Mouse (Mus musculus) CD4-positive helper T cell, adult 2 months (primary cell): ENCODE measurements at regions not wholly inside any gene's neighbourhood (a gene's known extent, or its start where the extent isn't known, plus 50 kb on each side); places are given as distances from the start of the nearest gene placed in this dataset.

Source experiments
- DNase-seq: peaks from one replicate; pipeline ENCODE4 v3.0.0-alpha.2; 2012; ENCODE audit warnings: low read depth, missing footprints, low spot score

- DNase-seq, result peak; percentile 60
These were observed 222.6 kb downstream of the Wdr11 start for GRCm38 (mm10) chr7:129814149-129814860.

DNA sequence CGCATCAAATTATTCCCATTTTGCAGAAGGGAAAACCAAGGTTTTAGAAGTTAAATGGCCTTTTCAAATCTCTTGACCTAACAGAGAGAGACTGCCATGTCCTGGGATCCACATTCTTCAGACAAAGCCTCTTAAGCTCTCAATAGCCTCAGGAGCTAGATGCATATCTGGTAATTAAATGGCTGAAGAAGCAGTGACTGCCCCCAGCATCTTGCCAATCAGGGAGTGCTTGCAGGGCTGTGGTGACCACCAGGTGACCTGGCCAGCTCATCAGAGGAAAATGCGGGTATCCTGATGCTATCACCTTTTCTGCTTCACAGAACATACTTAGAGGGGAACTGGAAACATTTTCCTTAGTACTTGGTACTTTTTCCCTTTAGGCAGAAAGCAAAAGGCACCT lies 227.2 kb downstream of the Wdr11 start:
- DNase-seq, result no peak

- no peak for DNase-seq
These were observed 228.0 kb downstream of the Wdr11 start for GRCm38 (mm10) chr7:129819651-129820050.

DNA sequence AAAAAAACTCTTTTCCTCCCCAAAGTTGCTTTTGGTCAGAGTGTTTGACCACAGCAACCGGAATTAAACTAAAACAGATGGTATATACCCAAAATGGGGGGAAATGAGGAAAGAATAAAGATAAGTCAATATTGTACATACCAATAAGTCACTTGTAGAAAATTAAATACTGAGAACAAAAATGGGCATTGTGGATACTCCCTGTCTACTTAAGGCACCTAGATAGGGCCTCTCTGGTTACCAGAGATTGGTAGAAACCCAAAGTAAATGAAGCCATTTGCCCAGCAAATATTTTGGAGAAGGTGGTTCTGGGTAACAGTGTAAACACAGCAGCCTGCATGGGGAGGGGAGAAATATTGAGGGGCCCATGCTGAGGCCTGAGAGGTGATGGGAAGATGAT lies 237.3 kb downstream of the Wdr11 start:
- no peak for DNase-seq

GRCm38 (mm10) chr7:129832830-129833229 lies 241.2 kb downstream of the Wdr11 start:
- no peak for DNase-seq

- no peak for DNase-seq
These were observed 250.8 kb downstream of the Wdr11 start for GRCm38 (mm10) chr7:129842303-129843122.

- DNase-seq, result no peak
These were observed 255.5 kb downstream of the Wdr11 start for GRCm38 (mm10) chr7:129847136-129847535.

- DNase-seq, result no peak
These were observed 261.9 kb downstream of the Wdr11 start for GRCm38 (mm10) chr7:129853596-129853995.

DNA sequence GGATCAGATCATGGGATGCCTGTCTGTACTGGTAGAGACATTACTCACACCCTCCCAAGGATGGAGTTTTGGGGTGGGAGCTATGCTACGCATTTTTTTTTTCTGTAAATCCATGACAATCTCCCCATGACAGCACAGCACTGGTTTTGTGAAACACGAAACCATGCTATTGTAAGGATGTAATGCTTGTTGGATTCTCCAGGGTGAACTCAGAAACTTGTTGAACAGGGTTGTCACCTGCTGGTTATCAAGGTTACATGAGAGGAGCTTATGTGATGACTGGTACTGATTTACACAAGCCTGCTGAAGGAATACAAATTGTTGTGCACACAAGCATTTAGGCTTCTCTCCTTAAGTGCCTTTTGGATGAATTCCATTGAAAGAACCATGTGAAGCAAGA lies 263.3 kb downstream of the Wdr11 start:
- no peak for DNase-seq

DNA sequence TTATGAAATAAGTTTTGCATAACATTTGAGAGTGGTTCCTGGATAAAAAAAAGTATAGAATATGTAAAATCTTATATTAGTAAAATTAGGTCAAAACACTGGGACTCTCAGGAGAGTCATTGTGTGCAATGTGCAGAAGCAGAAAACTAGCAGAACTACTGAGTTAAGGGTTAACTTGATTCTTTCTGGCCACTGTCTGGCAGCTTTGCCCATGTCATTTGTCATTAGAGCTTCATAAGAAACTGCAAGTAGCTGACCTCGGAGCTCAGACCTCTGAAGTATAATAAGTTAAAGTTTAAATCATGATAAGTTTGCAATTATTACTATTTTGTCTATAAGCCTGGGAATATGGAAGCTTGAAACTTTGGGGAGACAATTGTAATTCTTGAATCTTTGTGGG lies 271.3 kb downstream of the Wdr11 start:
- DNase-seq, result no peak

DNA sequence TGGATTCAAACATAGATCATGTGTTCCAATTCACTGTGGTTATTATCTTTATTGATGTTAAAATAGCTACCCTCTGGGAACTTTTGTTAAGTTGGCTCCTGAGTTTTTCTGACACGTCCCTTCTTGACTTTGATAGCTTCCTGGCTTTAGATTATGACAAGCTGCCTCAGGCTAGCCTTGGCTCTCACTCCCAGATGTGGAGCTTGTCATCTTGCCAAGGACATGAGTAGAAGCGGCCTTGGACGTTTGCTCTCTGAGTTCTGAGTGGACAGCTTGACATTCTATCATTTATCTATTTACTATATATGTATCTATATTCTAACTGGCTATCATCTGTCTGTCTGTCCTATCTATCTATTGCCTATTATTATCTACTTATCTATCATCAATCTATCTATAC lies 273.9 kb downstream of the Wdr11 start:
- no peak for DNase-seq

GRCm38 (mm10) chr7:129872208-129872790 lies 280.6 kb downstream of the Wdr11 start:
- DNase-seq, result no peak

DNA sequence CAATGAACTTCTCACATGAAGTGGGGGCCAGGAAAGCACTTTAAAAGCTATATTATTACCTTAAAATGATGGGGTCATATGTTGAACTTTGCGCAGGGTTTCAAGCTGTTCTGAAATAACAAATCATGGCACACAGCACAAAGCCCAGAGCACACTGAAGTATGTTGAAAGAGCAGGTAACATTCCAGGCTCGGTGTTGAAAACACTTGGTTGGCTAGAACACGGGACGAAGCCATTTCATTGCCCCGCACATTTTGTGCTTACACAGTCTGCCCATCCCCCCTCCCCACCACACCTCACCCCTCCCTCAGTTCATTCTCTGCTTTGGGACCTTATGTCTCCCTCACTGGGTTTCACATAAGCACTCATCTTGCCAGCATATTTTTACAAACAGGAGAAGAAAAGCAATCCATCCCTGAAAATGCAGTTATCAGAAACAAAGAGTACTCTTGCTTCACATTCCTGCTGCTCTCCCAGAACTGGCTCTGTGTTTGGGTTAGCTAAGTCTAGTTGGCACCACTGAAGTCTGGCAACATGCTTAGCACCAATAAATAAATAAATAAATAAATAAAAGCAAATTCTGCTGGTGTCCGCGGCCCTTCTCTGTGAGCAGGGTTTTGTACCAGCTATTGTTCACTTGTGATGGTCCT lies 284.7 kb downstream of the Wdr11 start:
- DNase-seq, result no peak

DNA sequence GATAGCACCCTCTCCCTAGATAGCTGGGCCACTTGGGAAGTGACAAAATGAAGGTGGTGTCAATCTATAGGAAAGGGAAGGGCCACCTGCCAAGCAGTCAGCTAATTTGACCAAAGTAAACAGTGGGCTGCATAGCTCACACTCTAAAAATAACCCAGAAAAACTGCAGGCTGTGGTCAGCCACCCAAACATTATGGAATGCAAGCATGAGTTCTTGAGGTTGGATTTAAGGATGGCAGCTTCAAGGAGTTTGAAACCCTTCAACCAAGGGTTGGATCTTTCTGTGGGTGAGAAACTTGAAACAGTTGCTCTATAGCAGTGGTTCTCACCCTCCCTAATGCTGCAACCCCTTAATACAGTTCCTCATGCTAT lies 285.2 kb downstream of the Wdr11 start:
- DNase-seq, result no peak

DNA sequence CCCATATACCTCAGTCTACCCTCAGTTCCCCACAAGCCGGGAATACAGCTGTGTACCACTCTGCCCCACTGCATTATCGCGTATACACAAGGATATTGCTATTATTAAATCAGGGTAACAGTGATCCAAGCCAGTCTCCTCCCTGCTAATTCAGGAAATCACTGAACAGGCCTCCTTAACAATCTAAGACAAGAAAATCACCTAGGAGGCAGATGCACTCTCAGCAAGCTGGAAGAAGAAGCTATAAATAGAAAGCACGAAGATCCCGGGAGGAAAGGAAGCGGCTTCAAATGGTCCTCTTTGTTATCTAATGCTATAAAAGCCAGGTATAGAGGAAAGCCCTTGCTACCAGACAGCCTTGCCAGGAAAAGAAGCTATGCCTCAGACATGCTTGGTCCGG lies 304.6 kb downstream of the Wdr11 start:
- no peak for DNase-seq

DNA sequence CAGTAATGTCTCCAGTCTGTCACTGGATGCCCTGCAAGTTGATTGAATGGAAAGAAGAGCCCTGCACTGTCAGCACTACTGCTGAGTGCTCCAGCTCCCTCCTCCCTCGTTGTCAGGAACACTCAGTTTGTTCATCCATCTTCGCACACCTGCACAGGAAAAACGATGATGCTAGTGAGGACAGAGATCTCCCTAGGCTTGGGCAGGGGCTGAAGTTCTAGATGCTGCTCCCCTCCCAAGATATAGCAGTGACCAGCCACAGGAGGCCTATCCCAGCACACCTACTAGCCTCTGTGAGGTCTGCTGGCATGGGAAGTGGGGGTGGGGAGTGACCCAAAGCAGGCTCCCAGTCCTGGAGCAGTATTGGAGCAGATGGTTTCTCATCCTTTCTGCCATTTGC lies 305.8 kb downstream of the Wdr11 start:
- DNase-seq, result no peak

- DNase-seq, result no peak
These were observed 310.6 kb downstream of the Wdr11 start for GRCm38 (mm10) chr7:129902256-129902655.

- DNase-seq, result no peak
These were observed 311.5 kb downstream of the Wdr11 start for GRCm38 (mm10) chr7:129903126-129903525.

- no peak for DNase-seq
These were observed 314.5 kb downstream of the Wdr11 start for GRCm38 (mm10) chr7:129906131-129906530.

DNA sequence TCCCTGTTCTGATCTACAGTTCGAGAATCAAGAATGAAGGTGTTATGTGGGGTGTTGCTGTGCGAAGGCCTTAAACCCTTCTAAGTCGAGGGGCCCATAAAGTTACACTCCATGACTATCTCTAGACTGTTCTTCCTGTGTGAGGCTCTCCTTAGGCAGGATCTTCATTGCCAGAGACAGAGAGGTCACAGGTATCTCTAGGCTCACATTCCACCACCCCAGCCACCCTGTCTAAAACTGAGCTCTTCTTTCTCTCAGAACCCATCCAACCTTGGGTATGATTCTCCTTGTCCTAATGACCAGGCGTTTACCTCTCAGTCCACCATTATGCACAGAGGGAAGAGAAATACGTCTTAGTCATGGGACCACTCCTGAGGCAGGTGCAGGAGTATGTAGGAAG lies 317.2 kb downstream of the Wdr11 start:
- no peak for DNase-seq

- DNase-seq, result no peak
These were observed 318.1 kb downstream of the Wdr11 start for GRCm38 (mm10) chr7:129909730-129910129.

DNA sequence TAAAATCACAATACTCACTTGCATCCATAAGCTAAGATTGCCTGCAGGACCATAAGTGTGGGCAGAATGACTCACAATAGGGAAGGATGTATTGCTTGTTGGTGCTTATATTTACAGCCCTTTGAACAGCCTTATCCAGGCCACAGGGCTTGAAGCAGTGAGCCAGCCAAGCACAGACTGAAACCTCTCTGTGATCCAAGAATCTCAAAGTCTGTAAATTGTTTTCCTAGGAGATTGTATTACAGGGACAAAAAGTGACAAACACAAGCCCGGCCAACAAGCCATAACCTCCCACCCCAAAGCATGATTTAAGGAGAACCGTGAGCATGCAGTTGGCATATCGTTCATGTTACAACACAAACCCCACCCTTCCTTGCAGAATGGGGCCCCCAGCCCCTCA lies 319.2 kb downstream of the Wdr11 start:
- DNase-seq, result no peak
